Mouse (Mus musculus): ENCODE data around the gene Hacd4. TPM values are rescaled to one million over a fixed set of nuclear protein-coding genes. Genes with fewer than 3 reads are reported as not detected.

Gene Hacd4
- polyA plus RNA-seq, 1 experiment from 2014 or later: 2.2 TPM

GRCm38 (mm10) chr4:88462981-88463646 is 24.4 kb upstream of the Hacd4 start:
- Histone ChIP-seq H3K4me2 (ENCODE audit: low read depth, low read length) (no peak overlapping the region), H3K9me3 (ENCODE audit: control insufficient read depth, low read length) (no peaks in the 10 kb centered on the region), H3K9ac (replicated peaks; ENCODE audit: low read depth, low read length) (no peak overlapping the region), H3K4me3 (ENCODE audit: low read depth, low read length) (no peak overlapping the region), H3K27ac (ENCODE audit: low read depth, low read length) (no peak overlapping the region), H3K27me3 (ENCODE audit: control insufficient read depth, insufficient read depth, low read length) (no peaks in the 10 kb centered on the region), H3K36me3 (ENCODE audit: control insufficient read depth, insufficient read depth, low read length) (no peaks in the 10 kb centered on the region), H3K4me1 (ENCODE audit: control insufficient read depth, insufficient read depth, low read length) (no peaks in the 10 kb centered on the region)
- 73% methylated on average over 8 of the region's 8 CpGs for WGBS
- ATAC-seq (ENCODE audit: low read depth): no peak

GRCm38 (mm10) chr4:88462501-88462900 is 23.8 kb upstream of the Hacd4 start:
- no peak overlapping the region for H3K4me3 ChIP-seq (ENCODE audit: low read depth, low read length)
- no peak overlapping the region for H3K4me2 ChIP-seq (ENCODE audit: low read depth, low read length)
- no peak overlapping the region for H3K27ac ChIP-seq (ENCODE audit: low read depth, low read length)
- H3K27me3 ChIP-seq (ENCODE audit: control insufficient read depth, insufficient read depth, low read length): no peaks in the 10 kb centered on the region
- WGBS: 84% methylated on average over 1 of the region's 1 CpGs
- H3K9ac ChIP-seq (replicated peaks; ENCODE audit: low read depth, low read length): no peak overlapping the region
- H3K36me3 ChIP-seq (ENCODE audit: control insufficient read depth, insufficient read depth, low read length): no peaks in the 10 kb centered on the region
- H3K4me1 ChIP-seq (ENCODE audit: control insufficient read depth, insufficient read depth, low read length): no peaks in the 10 kb centered on the region
- ATAC-seq (ENCODE audit: low read depth): no peak
- no peaks in the 10 kb centered on the region for H3K9me3 ChIP-seq (ENCODE audit: control insufficient read depth, low read length)

GRCm38 (mm10) chr4:88461315-88461714 is 22.6 kb upstream of the Hacd4 start:
- no peaks in the 10 kb centered on the region for H3K4me1 ChIP-seq (ENCODE audit: control insufficient read depth, insufficient read depth, low read length)
- H3K4me3 ChIP-seq (ENCODE audit: low read depth, low read length): no peak overlapping the region
- no peaks in the 10 kb centered on the region for H3K36me3 ChIP-seq (ENCODE audit: control insufficient read depth, insufficient read depth, low read length)
- H3K9me3 ChIP-seq (ENCODE audit: control insufficient read depth, low read length): no peaks in the 10 kb centered on the region
- H3K4me2 ChIP-seq (ENCODE audit: low read depth, low read length): no peak overlapping the region
- H3K9ac ChIP-seq (replicated peaks; ENCODE audit: low read depth, low read length): no peak overlapping the region
- no peak overlapping the region for H3K27ac ChIP-seq (ENCODE audit: low read depth, low read length)
- no peaks in the 10 kb centered on the region for H3K27me3 ChIP-seq (ENCODE audit: control insufficient read depth, insufficient read depth, low read length)
- no peak for ATAC-seq (ENCODE audit: low read depth)
- WGBS: 80% methylated on average over 2 of the region's 2 CpGs

- H3K4me2 ChIP-seq (ENCODE audit: low read depth, low read length): no peak overlapping the region
- H3K4me1 ChIP-seq (ENCODE audit: control insufficient read depth, insufficient read depth, low read length): no peaks in the 10 kb centered on the region
- H3K36me3 ChIP-seq (ENCODE audit: control insufficient read depth, insufficient read depth, low read length): no peaks in the 10 kb centered on the region
- H3K9ac ChIP-seq (replicated peaks; ENCODE audit: low read depth, low read length): no peak overlapping the region
- no peak for ATAC-seq (ENCODE audit: low read depth)
- 70% methylated on average over 2 of the region's 2 CpGs for WGBS
- no peak overlapping the region for H3K27ac ChIP-seq (ENCODE audit: low read depth, low read length)
- no peak overlapping the region for H3K4me3 ChIP-seq (ENCODE audit: low read depth, low read length)
- H3K27me3 ChIP-seq (ENCODE audit: control insufficient read depth, insufficient read depth, low read length): no peaks in the 10 kb centered on the region
- no peaks in the 10 kb centered on the region for H3K9me3 ChIP-seq (ENCODE audit: control insufficient read depth, low read length)
These were observed 19.9 kb upstream of the Hacd4 start for GRCm38 (mm10) chr4:88458673-88459072.

GRCm38 (mm10) chr4:88458093-88458492 is 19.4 kb upstream of the Hacd4 start:
- H3K36me3 ChIP-seq (ENCODE audit: control insufficient read depth, insufficient read depth, low read length): no peaks in the 10 kb centered on the region
- no peak overlapping the region for H3K9ac ChIP-seq (replicated peaks; ENCODE audit: low read depth, low read length)
- H3K4me1 ChIP-seq (ENCODE audit: control insufficient read depth, insufficient read depth, low read length): no peaks in the 10 kb centered on the region
- no peak overlapping the region for H3K4me3 ChIP-seq (ENCODE audit: low read depth, low read length)
- WGBS: 90% methylated on average over 1 of the region's 1 CpGs
- ATAC-seq (ENCODE audit: low read depth): no peak
- H3K27ac ChIP-seq (ENCODE audit: low read depth, low read length): no peak overlapping the region
- H3K9me3 ChIP-seq (ENCODE audit: control insufficient read depth, low read length): no peaks in the 10 kb centered on the region
- H3K27me3 ChIP-seq (ENCODE audit: control insufficient read depth, insufficient read depth, low read length): no peaks in the 10 kb centered on the region
- H3K4me2 ChIP-seq (ENCODE audit: low read depth, low read length): no peak overlapping the region

- Histone ChIP-seq H3K4me1 (ENCODE audit: control insufficient read depth, insufficient read depth, low read length) (no peaks in the 10 kb centered on the region), H3K4me2 (ENCODE audit: low read depth, low read length) (no peak overlapping the region), H3K9ac (replicated peaks; ENCODE audit: low read depth, low read length) (no peak overlapping the region), H3K9me3 (ENCODE audit: control insufficient read depth, low read length) (no peaks in the 10 kb centered on the region), H3K27me3 (ENCODE audit: control insufficient read depth, insufficient read depth, low read length) (no peaks in the 10 kb centered on the region), H3K4me3 (ENCODE audit: low read depth, low read length) (no peak overlapping the region), H3K36me3 (ENCODE audit: control insufficient read depth, insufficient read depth, low read length) (no peaks in the 10 kb centered on the region), H3K27ac (ENCODE audit: low read depth, low read length) (no peak overlapping the region)
- no peak for ATAC-seq (ENCODE audit: low read depth)
- WGBS: 91% methylated on average over 1 of the region's 1 CpGs
These were observed 11.5 kb upstream of the Hacd4 start for GRCm38 (mm10) chr4:88450087-88450765.

- Histone ChIP-seq H3K4me1 (ENCODE audit: control insufficient read depth, insufficient read depth, low read length) (no peaks in the 10 kb centered on the region), H3K27me3 (ENCODE audit: control insufficient read depth, insufficient read depth, low read length) (no peaks in the 10 kb centered on the region), H3K36me3 (ENCODE audit: control insufficient read depth, insufficient read depth, low read length) (no peaks in the 10 kb centered on the region), H3K9ac (replicated peaks; ENCODE audit: low read depth, low read length) (no peak overlapping the region), H3K4me2 (ENCODE audit: low read depth, low read length) (no peak overlapping the region), H3K9me3 (ENCODE audit: control insufficient read depth, low read length) (no peaks in the 10 kb centered on the region), H3K4me3 (ENCODE audit: low read depth, low read length) (no peak overlapping the region), H3K27ac (ENCODE audit: low read depth, low read length) (no peak overlapping the region)
- 89% methylated on average over 2 of the region's 2 CpGs for WGBS
- no peak for ATAC-seq (ENCODE audit: low read depth)
These were observed 10.2 kb upstream of the Hacd4 start for GRCm38 (mm10) chr4:88448976-88449375.

- H3K9me3 ChIP-seq (ENCODE audit: control insufficient read depth, low read length): no peaks in the 10 kb centered on the region
- no peaks in the 10 kb centered on the region for H3K27me3 ChIP-seq (ENCODE audit: control insufficient read depth, insufficient read depth, low read length)
- no peak overlapping the region for H3K9ac ChIP-seq (replicated peaks; ENCODE audit: low read depth, low read length)
- H3K27ac ChIP-seq (ENCODE audit: low read depth, low read length): no peak overlapping the region
- H3K36me3 ChIP-seq (ENCODE audit: control insufficient read depth, insufficient read depth, low read length): no peaks in the 10 kb centered on the region
- no peaks in the 10 kb centered on the region for H3K4me1 ChIP-seq (ENCODE audit: control insufficient read depth, insufficient read depth, low read length)
- H3K4me2 ChIP-seq (ENCODE audit: low read depth, low read length): no peak overlapping the region
- no peak for ATAC-seq (ENCODE audit: low read depth)
- H3K4me3 ChIP-seq (ENCODE audit: low read depth, low read length): no peak overlapping the region
- WGBS: 94% methylated on average over 7 of the region's 7 CpGs
These were observed 2.1 kb upstream of the Hacd4 start for GRCm38 (mm10) chr4:88440814-88441213.

- no peak overlapping the region for H3K27ac ChIP-seq (ENCODE audit: low read depth, low read length)
- WGBS: 72% methylated on average over 6 of the region's 6 CpGs
- H3K4me3 ChIP-seq (ENCODE audit: low read depth, low read length): no peak overlapping the region
- no peak overlapping the region for H3K4me2 ChIP-seq (ENCODE audit: low read depth, low read length)
- H3K4me1 ChIP-seq (ENCODE audit: control insufficient read depth, insufficient read depth, low read length): no peaks in the 10 kb centered on the region
- no peak overlapping the region for H3K9ac ChIP-seq (replicated peaks; ENCODE audit: low read depth, low read length)
- no peaks in the 10 kb centered on the region for H3K36me3 ChIP-seq (ENCODE audit: control insufficient read depth, insufficient read depth, low read length)
- H3K9me3 ChIP-seq (ENCODE audit: control insufficient read depth, low read length): no peaks in the 10 kb centered on the region
- no peaks in the 10 kb centered on the region for H3K27me3 ChIP-seq (ENCODE audit: control insufficient read depth, insufficient read depth, low read length)
- no peak for ATAC-seq (ENCODE audit: low read depth)
These were observed 968 bp upstream of the Hacd4 start for GRCm38 (mm10) chr4:88439669-88440123.

All from neural tube, embryonic 14.5 days (tissue).